Mouse (Mus musculus) lung, embryonic 15.5 days (tissue): ENCODE results near the gene Hal. TPM values are rescaled to one million over a fixed set of nuclear protein-coding genes. Genes with fewer than 3 reads are reported as not detected.

Source experiments
- polyA plus RNA-seq: library from polyadenylated mRNA; unstranded; fragments of >200 nt; fragmentation: Nextera tagmentation; extraction: Ambion mirVana; gene quantifications from 2 replicates; pipeline ENCODE4 v1.2.1, GENCODE M21; 2015

The Hal gene
- polyA plus RNA-seq, 1 experiment from 2014 or later: not detected

Other genes starting within 250 kb of the Hal start
- 51.9 and 52.3 TPM in 2 replicates for gene Elk3, start 177.6 kb upstream of the Hal start, polyA plus RNA-seq
- 217 and 222 TPM in 2 replicates for gene Lta4h, start 35.4 kb upstream of the Hal start, polyA plus RNA-seq
- gene Amdhd1, start 51.3 kb downstream of the Hal start, polyA plus RNA-seq: 0.27 and 0.34 TPM in 2 replicates
- gene Ccdc38, start 51.9 kb downstream of the Hal start, polyA plus RNA-seq: 0.15 and 0.24 TPM in 2 replicates
- gene Snrpf, start 100.9 kb downstream of the Hal start, polyA plus RNA-seq: 110 and 122 TPM in 2 replicates
- gene Ntn4, start 151.9 kb downstream of the Hal start, polyA plus RNA-seq: 0.44 and 0.67 TPM in 2 replicates